Mouse (Mus musculus): ENCODE results near the gene Dok3.

The Dok3 gene

DNA sequence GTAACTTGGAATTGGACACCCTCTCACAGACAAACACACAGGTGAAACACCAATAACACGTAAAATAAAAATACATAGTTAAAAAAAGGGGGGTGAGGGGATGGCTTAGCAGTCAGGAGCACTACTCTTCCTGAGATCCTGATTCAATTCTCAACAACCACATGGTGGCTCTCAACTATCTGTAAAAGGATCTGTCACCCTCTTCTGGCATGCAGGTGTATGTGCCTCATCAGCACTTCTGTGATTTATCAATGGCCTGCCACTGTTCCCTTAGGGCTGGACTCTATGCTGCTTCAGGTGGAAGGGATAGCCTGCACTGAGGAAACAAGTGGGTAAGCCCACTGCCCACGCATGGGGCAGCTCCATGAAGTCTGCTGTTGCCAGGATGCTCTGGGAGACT lies 11.8 kb upstream of the Dok3 start:
- no peak for DNase-seq (ENCODE audit: low spot score)

DNA sequence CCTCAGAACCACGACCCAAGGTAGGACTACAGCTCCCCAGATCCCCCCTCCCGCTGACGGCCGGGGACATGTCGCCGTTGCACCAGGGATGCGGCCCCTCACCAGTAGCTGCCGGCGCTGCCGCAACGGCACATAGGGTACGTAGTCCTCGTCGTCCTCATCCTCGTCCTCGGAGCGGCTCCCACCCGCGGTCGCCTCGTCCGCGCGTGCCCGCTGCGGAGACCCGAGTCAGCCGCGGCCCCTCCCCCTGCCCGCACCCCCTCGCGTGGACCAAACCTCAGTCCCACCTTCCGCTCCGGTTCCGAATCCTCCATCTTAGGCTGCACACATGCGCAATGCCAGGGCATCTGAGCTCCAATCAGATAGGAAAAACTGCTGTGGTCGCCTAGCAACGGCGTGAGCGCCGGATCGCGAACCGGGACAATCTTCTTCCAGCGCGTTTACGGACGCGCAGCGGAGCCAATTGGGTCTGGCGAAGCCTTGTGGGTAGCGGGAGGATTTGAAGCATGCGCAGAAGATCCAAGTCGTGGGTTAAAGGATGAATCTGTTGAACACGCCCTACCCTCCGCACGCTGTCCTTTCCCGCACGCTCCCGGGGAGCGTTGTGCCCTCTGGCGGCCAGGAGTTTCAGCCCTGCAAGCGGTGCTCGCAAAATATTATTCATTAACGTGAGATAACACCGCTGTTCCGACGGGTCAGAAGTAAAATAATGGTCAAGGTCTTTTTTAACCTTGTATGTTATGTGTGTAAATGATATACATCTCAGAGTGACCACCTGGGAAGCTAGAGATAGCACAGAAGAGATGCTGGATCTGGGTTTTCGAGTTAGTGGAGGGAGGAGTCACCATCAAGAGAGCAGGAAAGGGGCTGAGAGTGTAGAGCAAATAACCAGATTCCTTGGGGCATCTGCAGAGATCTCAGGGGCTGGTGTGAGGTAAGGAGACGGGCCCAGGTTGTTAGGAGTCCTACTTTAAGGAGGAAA lies 7.4 kb upstream of the Dok3 start, which contains the start of gene Ddx41:
Ddx41 (minus strand) TSS at position 465 of the 982 bp plus-strand sequence.
- DNase-seq (ENCODE audit: low spot score) = peak; percentile 97

DNA sequence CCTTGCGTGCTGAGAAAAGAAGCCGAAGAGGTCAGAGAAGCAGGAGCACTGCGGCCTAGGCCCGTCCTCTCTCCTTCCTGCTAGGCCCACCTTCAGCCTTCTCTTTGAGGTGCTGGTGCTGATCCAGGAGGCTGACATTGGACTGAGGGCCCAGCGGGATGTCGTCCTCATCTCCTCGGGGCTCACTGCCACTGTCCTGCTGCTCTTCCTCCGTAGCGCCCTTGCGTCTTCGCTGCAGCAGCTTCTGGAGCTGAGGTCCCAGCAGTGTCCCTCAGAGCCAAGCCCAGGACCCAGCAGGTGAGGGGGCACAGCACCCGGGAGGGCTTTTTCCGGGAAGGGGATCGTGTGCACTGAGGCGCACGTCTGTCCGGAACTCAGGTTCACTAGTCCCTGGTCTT lies 6.7 kb upstream of the Dok3 start:
- DNase-seq (ENCODE audit: low spot score) = no peak

DNA sequence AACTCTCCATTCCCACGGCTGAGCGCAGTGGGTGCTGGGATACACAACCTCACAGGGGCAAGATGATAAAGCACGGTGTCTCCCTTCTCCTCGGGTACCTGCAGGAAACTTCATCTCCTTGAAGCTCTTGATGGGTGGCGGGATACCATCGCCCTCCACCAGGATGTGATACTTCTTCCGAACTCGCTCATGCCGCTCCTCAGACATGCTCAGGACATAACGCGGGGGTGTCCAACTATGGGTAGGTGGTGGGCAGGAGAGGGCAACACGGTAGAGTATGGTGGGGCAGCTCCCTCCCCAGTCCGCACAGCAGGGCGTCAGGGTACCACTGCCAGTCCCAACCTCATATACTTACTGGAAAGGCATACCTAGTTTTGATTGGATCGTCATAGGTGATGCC lies 6.1 kb upstream of the Dok3 start:
- no peak for DNase-seq (ENCODE audit: low spot score)

DNA sequence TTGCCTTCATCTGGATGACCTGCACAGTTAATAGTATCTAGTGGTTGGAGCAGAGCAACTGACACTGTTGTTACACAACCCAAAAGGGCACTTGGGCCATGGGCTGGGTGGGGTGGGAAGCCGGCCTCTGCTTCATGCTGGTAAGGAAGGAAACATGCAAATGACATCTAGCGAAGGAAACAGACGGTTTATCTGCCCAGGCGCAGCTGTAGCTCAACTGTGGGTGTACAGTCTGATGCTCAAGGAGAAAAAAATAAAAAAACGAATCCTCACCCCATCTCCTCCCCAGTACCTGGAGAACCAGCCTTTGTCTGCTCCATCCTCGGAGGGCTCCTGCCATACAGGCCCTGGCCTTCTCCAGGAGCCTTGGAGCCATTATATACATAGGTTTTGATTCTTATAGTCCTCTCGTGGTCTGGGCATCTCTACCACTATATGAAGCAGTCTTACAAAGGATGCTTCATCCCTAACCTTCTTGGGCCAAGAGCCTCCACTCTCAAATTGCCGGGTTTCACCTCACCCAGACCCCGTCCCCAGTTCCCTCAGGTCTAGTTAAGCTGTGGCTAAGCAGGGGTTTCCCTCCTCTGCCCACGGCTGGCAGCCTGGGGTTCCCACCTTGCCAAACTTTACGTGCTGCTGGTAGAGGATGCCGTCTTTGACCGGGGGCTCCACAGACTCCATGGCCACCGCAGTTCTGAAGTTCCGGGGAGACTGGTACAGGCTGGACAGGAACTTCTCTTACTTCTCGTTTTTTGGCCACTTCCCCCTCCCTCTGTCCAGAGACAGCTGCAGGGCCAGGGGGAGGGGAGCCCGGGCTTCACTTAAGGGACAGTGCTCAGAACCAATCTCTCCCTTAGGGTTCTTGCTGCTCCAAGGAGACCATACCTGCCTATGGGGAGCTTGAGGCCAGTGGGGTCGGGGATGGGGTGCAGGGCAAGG lies 993 bp downstream of the Dok3 start:
- no peak for DNase-seq (ENCODE audit: low spot score)

DNA sequence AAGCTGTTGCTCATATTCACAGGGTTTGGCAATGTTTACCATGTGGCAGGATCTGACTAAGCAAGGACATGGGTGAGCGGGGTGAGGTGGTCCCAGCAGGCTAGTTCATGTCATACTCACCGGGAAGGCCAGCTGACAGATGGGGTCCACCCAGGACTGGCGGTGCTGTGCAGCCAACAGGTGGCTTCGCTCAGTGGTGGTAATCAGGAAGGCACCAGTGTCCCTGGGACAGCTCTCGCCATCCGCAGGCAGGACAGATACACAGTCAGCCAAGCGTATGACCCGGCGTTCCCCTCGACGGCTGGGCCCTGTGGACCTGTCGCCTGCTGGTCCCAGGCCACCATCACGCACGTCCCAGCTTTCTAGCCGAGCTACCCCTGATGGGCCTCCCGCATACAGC lies 1.9 kb downstream of the Dok3 start:
- DNase-seq (ENCODE audit: low spot score) = no peak

DNA sequence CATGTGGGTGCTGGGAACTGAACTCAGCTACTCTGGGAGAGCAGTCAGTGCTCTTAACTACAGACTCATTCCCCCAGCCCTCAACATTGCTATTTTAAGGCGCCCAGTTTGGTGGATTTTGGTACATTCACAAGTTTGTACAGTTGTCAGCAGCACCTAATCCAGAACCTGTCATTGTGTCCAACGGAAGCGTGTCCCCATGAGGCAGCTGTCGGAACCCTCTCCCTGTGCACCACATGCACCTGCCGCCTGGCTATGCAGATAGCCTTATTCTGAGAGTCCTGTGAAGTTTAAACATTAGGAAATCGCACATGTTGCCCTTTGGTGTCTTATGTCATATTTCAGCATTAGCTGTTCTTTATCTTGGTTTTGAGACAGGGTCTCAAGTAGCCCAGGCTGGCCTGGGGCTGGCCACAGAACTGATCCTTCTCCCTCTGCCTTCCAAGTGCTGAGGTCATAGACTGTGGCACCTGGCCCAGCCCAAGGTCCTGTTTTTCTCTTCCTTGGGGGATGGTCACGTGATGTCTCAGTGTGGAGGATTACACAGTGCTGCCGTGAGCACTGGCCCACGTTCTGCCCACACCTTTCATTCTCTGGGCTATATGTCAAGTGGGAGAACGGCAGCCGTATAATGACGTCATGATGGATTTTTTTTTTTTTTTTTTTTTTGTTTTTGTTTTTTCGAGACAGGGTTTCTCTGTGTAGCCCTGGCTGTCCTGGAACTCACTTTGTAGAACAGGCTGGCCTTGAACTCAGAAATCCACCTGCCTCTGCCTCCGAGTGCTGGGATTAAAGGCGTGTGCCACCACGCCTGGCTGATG lies 3.2 kb downstream of the Dok3 start:
- DNase-seq (ENCODE audit: low spot score) = no peak

DNA sequence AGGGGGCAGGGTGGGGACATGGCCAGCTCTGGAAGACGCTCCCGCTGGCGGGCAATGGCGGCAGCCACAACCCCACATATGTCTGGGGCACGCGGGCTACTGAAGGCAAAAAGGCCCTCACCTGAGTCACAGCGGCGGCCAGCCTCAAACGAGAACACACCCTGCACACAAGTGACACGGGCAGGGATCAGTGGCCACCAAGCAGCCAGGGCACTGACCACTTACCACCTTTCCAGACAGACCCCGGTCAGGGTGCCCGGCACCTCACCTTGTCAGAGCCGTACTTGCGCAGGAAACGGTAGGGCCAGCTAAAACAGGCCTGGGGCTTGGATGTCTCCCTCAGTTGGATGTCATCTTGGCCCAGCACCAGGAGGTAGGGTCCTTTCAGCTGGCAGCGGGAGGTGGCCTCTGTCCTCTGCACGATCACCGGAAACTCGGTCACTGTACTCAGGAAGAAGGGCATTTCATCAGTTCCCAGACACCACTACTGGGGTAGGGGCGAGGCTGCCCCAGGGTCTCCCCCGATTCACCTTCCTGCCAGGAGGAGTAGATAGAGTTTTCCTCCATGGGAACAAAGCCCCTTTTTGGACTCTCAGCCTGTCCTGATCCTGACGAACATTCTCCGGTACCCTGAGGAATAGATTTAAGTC lies 5.0 kb downstream of the Dok3 start:
- DNase-seq (ENCODE audit: low spot score) = no peak

DNA sequence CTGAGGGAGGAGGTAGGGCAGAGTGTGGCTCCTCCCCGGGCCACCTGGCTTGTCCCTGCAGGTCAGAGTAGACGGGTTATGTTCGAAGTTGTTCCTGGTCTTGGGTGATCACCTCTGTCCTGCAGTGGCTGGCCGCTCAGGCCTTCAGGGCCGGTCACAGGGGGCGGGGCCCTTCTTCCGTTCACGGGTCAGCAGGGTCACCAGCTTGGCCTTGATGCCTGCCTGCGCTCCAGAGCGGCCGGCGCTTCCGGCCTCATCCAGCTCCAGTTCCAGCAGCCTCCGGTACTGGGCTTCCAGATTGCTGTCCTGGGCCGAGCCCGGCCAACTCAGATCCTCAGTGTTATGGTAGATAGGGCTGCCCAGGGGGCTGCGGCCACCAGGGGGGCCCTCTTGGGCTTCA lies 5.8 kb downstream of the Dok3 start:
- no peak for DNase-seq (ENCODE audit: low spot score)

DNA sequence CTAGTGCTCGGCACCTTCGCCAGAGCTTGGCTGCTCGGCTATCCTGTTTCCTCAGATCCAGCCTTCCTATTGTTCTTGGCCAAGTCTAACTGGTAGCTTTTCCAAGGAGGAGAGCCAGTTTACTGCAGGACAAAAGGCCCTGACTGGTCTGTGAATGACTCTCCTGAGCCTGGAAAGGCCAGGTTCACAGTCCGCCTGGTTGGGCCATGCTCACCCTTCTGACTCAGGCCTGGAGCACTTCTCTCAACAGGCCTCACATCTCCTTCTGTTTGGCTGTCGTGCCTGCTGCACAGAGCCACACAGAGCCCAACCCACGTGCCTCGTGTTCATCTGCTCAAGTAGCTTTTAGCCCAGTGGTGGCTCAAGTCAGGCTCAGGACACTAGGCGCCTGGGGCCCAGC lies 6.4 kb downstream of the Dok3 start:
- DNase-seq (ENCODE audit: low spot score) = no peak

DNA sequence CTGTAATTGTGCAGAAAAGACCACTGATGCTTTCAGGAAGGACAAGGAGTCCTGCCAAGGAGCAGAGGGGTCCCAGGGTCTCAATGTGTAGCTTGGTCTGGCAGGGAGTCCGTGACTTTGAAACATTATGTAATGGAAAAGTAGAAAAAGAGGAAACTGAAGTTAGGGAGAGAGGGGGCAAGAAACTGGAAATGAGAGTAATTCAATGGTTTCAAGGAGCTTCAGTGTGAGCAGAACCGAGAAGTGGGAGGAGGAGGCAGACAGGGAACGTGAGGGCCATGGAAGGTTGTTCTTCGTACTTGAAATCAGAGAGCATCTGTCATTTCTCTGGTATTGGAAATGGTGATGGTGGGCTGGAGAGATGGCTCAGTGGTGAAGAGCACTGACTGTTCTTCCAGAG lies 9.5 kb downstream of the Dok3 start:
- DNase-seq (ENCODE audit: low spot score) = no peak

DNA sequence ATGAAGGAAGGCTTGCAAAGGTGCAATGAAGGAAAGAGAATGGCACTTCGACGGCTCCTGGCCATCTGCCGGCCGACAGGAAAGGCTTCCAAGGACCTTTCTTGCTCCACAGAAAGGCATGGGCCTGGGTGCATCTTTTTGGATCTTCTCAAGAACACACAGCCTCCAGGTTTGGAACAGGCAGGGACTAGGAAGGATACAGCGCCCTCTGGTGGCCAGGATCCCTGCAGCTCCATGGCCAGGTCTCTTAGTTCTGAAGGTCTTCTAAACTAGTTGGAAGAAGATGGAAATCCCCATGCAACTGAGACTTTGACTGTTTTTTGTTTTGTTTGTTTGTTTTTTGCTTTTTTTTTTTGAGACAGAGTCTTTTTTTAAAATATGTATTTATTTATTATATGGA lies 12.1 kb downstream of the Dok3 start:
- DNase-seq (ENCODE audit: low spot score) = peak; percentile 91

DNA sequence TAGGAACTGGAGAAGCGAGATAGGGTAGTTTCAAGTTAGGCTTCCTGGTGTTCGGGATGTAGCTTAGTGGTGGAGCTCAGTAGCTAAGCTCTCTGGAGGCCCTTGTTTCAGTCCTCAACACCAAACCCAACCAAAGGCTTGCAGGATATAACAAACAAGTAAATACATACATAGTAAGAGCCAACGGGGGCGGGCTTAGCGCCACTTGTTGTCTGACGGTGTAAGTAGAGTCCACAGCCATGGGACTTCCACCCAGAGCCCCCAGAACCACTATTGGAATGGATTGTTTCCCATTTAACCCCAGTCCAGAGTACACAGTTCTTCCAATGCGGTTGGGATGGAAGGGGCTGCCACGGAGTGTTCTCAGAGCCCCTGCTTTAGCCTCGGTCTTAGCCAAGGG lies 15.3 kb downstream of the Dok3 start:
- DNase-seq (ENCODE audit: low spot score) = no peak

DNA sequence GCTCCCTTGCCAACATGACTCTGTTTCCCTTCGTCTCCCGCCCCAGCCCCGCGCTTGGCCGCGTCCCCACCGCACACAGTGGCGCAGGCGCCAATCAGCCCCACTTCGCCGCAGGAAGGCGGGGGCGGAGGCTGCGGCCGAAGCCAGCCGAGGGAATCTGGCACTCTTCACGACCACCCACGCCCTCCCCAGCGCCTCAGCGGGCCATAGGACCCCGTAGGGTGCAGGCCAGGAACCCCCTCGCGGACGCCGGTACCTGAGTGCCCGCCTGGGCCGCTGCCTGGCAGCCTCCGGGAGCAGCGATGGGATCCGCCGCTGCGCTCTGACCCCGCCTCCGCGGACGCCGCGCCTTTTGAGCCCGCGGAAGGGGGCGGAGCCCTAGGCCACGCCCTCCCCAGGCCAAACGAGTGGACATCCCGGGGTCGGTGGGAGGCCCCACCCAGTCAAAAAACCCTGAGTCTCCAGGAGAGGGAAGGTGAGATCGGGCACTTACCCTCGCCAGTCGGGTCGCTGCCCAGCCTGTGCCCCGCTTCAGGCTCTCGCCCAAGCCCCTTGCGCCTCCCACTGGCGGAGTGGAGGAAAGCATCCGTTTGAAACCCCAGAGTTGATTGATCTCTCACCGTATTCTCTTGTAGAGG lies 15.9 kb downstream of the Dok3 start, which contains the start of gene Pdlim7:
Pdlim7 (minus strand) TSS at position 566 of the 638 bp plus-strand sequence.
- peak; percentile 97 for DNase-seq (ENCODE audit: low spot score)

DNA sequence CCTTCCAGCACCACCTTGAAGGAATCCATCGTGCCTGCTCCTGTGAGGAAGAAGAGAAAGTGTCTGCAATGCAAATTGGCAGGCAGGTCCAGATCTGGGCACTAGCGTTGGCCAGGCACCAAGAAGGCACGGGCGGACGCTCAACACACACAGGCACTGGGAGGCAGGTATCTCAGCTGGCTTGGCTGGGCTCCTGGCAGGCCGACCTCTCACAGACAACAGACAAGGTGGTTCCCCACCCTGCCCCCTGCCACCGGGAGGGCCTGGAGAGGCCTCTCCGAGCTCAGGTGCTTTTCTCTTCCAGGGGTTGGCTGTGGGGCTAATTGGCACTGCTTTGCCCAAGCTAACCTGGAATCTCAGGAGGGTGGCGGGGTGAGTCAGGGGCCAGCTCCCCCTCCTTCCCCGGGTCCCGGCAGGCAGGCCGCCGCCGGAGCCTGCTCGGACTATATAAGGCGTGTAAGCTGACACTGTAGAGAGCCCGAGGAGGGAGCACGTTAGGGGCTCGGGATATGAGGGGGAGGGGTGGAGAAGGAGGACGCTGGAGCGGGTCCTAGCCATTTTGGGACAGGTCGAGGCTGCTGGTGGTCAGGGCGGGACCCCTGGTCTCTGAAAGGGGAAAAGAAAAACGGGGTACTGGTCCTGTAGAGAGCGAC lies 16.6 kb downstream of the Dok3 start:
- peak; percentile 40 for DNase-seq (ENCODE audit: low spot score)

DNA sequence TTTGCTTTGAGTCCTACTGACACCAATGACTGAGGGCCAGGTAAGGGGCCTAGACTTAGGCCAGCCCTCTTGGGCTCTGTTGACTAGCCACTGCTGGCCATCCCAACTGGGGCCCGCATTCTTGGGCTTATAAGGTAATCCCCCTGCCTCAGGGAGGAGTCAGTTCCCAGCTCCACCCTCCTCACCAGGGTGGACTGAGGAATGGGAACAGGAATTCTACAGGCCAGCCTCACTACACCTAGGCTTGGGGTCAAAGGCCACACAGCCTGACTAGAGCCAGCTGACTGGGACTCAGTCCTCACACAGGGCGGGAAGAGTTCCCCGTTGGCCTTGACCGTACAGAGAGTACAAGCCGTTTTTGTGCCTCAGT lies 17.6 kb downstream of the Dok3 start:
- DNase-seq (ENCODE audit: low spot score) = no peak

DNA sequence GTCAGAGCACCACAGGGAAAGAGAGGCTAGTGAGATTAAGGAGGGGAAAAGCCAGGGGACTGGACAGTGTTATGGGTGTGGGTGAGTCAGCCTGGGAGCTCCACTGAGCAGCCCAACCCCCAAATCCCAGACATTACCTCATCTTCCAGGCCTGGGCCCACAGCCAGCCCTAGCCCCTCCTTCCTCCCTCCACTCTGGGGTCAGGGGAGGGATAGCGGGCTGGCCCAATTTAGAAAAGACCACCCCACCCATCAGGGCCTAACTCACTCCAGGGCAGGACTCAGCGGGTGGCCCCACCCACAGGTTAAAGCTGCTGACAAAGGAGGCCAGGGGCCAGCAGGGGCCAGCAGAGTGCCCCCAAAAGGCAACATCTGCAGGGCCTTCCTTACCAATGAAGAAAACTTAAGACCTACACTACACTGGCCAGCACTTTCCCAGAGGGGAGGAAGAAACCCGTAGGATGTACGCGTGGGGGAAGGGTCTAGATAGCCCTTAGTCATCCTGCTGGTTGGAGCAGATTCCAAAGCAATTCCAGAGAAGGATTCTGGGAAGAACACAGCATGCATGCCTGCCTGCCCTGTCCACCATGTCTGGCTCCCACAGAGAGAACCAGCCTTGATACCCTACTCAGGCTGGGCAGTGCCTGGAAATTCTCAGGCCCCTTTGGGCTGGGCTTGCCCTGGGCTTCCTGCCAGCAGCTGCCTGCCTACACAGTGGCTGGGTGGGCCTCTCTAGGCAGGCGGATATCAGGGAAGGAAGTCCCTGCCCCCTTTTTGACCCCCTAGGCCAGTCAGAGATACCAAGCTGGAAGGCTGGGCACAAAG lies 18.2 kb downstream of the Dok3 start:
- peak; percentile 77 for DNase-seq (ENCODE audit: low spot score)

DNA sequence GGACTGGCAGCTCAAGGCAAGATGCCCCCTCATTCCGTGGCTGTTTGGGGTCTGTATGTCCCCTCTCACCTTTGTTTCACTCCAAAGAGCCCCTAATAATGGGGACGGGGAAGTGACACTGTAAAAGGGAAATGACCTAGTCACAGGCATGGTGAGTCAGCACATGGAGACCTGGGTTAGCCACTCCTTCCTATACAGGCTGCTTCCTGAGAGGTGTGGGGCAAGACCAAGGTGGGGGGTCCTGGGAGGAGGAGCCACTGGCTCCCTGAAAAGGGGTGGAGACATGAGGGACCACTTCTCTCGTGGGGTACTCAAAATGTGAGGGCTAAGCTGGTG lies 18.8 kb downstream of the Dok3 start:
- DNase-seq (ENCODE audit: low spot score) = no peak

DNA sequence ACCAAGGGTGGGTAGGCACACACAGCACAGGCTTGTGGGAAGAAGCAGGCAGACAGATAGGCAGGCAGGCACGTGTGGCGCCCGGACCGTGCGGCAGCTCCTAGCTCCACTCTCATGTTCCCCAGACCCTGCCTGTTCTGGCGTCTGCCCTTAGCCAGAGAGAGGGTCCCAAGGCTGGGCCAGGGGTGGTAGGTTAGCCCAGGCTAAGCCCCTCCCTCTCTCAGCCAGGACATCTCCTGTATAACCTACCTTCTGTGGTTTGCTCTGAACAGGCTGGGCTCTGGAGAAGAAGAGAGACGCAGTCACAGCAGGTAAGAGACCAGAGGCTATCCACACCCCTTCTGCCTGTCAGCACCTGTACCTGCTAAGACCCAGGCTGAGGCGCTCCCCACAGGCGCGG lies 20.6 kb downstream of the Dok3 start:
- DNase-seq (ENCODE audit: low spot score) = no peak

DNA sequence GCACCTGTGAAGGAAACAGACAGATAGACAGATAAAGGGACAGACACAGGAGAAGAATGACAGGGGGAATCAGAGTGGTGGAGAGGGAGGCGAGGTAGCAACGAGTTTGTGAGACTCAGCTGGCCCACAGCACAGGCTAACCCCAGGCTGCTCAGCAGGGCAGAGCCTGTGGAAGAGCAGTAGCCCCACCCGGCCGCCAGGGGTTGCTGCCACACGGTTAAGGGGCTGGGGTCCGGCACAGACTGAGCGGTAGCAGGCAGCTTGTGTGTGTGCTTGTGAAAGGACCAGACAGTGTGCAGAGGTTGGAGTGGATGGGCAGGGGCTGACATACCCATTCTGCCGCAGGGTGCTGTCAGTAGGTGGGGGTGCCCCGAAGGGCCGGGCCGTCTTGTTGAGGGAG lies 21.2 kb downstream of the Dok3 start:
- DNase-seq (ENCODE audit: low spot score) = no peak
